Mouse (Mus musculus): ENCODE results near the gene Gm3880.
"Not testable (repeated sequence)": the region's sequence is repeated elsewhere in the genome, so short reads cannot be mapped to it uniquely, and the experiment has no call there.

Gene Gm3880

DNA sequence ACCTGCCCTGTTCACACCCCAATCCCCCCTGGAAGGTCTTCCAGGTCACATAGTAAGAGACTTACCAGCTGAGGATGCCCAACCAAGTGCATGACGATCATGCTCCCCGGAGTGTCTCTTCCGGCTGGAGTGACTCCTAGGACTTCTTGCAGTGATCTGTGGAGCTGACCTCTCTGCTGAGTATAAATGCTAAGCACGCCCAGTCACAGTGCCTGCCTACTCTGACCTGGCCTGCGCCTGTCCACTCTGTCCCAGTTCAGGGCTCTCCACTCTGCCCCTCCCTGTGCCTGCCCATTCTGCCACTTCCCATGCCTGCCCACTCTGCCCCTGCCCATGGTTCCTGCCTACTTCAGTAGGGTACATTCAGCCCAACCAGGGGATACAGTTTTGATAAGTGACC lies at the start of gene Gm3880:
TSS of gene Gm3880 (minus strand) at position 101 of the 400 bp plus-strand sequence.
- DNase-seq, result not testable (repeated sequence)

GRCm38 (mm10) chrX:102724226-102724625 lies 37.5 kb upstream of the Gm3880 start:
- not testable (repeated sequence) for DNase-seq

DNA sequence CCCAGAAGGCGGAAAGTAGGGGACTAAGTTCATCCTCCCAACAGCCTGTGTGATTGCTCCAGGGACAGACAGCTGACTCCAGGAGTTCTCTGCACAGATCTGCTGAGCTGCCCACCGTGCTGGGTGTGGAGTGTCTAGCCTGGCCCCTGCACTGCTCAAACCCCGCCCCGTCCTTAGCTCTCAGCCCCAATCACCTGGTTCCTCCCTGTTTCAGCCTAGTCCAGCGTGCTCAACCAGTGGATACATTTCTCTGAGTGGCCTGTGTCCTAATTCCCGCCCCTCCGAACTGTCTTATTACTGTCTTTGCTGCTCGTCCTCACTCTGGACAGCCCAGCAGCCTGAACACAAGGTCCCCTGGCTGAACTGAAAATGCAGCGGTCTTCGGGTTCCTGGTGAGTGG lies 20.8 kb upstream of the Gm3880 start, which contains the start of the genes Gm9112 and Dmrtc1b:
TSS of gene Gm9112 (minus strand) at position 101 of the 400 bp plus-strand sequence.
TSS of gene Dmrtc1b (plus strand) at position 331 of the 400 bp plus-strand sequence.
- not testable (repeated sequence) for DNase-seq

DNA sequence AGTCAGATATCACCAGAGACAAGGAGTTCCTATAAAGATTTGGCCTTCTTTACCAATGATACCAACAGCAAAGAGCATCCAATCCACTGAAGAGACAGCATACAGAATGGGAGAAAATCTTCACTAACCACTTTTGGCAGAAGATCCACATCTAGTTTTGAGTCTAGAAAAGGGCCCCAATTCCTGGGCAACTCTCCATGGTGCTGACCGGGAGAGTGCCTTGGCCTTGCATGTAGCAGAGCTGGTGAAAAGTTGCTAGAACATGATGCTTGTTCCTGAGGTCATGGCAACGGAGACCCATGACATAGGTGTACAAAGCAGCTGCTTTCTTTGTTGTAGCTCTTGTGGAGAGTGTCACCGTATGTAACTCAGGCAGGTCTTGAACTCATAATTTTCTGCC lies 13.9 kb upstream of the Gm3880 start:
- not testable (repeated sequence) for DNase-seq

- DNase-seq, result peak in 1 of 2 experiments; percentile 1
Measured at GRCm38 (mm10) chrX:102689252-102689651, 2.5 kb upstream of the Gm3880 start.

DNA sequence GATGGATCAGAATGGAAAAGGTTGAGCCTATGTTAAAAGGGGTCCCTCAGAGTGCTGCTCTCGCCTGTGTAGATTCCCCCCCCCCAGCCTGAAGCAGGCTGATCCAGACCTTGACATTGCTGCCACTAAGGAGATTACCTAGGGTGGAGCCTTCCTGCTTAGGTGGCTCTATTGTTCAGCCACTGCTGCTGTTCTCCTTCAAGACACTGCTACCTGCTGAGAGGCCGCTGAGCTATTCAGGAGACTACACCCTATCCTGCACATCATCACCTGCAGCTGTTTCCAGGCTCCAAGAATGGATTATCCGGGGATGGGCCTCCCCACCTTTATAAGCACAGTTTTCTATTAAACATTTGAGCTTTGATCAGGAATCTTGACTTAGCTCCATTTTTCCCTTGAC lies 2.1 kb downstream of the Gm3880 start:
- not testable (repeated sequence) for DNase-seq

- no peak for DNase-seq
Measured at GRCm38 (mm10) chrX:102666641-102667040, 20.1 kb downstream of the Gm3880 start.

DNA sequence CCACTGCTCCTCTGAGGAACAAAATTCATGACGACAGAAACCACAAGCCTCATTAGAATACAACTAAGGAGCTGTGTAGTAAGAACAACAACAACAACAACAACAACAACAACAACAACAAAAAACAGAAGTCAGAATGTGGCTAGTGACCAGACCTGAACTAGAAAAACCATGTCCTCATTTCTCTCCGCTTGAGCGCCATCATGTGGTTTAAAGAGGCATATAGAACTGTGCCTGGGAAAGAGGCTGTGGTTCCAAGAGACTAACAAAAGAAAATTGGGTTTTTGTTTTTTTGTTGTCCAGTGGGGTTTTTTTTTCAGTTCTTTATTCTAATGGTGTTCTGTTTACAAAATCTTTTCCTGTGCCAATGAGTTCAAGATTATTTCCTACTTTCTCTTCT lies 26.1 kb downstream of the Gm3880 start:
- peak in 1 of 2 experiments; percentile 15 for DNase-seq

DNA sequence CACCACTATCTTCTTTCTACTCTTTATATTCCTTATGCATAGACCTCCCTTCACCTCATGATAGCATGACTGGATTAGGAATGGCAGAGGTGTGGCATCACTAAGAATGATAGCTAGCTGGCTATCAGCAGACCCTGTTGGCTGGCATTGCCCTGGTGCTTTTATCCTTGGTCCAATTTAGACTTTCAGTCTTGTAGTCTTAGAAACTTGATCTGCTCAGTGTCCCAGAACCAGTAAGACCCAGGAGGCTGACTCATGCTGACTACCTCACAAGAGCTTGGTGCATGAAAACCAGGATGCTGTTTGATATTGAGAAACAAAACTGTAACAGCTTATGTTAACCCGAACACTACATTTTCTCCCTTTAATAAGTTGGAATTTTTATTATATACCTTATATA lies 41.1 kb downstream of the Gm3880 start:
- no peak for DNase-seq

DNA sequence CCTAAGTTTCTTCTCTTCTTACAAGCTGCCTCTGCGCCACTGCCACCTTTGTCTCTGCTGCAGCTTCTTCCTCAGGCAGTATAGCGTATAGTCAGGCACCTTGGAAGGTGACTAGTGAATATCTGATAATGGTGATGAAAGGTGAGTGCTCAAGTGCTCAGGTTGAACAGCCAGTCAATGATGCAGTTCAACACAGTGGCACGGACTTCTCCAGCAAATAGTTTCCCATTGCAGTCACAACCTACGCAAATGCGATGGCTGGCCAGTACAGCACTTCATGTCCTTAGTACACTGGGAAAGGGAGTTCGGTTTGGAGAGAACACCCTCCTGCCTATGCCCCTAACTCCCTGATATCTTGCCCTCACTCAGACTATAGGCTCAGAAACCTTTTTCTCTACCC lies 41.6 kb downstream of the Gm3880 start:
- DNase-seq, result peak in 1 of 2 experiments; percentile 1

DNA sequence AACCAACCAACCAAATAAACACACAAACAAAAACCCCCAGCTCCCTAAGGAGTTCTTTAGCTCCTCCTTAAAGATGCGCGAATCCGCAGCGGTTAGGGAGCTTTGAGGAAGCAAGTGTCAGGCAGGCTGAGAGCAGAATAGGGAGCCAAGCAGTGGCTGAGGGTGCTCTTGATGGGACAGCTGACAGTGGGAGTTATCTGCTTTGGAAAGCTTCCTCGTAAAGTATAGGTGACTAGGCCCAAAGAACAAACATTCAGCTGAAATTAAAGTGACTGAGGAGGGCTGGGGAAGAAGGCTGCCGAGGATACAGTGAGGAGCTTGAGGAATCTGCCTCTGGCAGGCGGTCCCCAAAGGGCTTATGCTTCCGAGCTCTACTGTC lies 42.2 kb downstream of the Gm3880 start:
- no peak for DNase-seq

GRCm38 (mm10) chrX:102643823-102644572 lies 42.8 kb downstream of the Gm3880 start, which contains the start of gene Phka1:
Gene Phka1 (minus strand): TSS chrX:102644246.
- DNase-seq, result peak; percentile 70 to 77

Measured in spleen, adult 18-20 months (tissue).